Mouse (Mus musculus) CH12.LX (cell line): ENCODE results near the gene Iqschfp. TPM values are rescaled to one million over a fixed set of nuclear protein-coding genes. Genes with fewer than 3 reads are reported as not detected.

Experiments
- DNase-seq: peaks from one replicate; pipeline ENCODE4 v3.0.0-alpha.2; 2013; ENCODE audit errors: extremely low read depth
- H3K27ac ChIP-seq: 2 replicates; pipeline ENCODE4 v1.5.1; 2012; ENCODE audit warnings: low read depth, mild to moderate bottlenecking, control low read depth, moderate library complexity; ENCODE audit not compliant: insufficient read depth
- H3K27me3 ChIP-seq: replicated peaks from 2 replicates; pipeline ENCODE3; 2012; ENCODE audit warnings: inconsistent platforms
- H3K36me3 ChIP-seq, 2 experiments: replicated peaks in 1 of 2; 2 replicates each; pipeline versions ENCODE3 to v1.6.1; 2012; ENCODE audit warnings: inconsistent platforms in 1 of 2, low read length in 1 of 2, mild to moderate bottlenecking in 1 of 2, mixed read lengths in 1 of 2, moderate library complexity in 1 of 2; ENCODE audit not compliant: control insufficient read depth in 1 of 2, insufficient read depth in 1 of 2
- H3K4me1 ChIP-seq, 2 experiments: 2 replicates each; pipeline ENCODE4 v1.6.1; 2012; ENCODE audit warnings: inconsistent platforms in 1 of 2, moderate library complexity in 1 of 2; ENCODE audit not compliant: insufficient read depth in 2 of 2, control insufficient read depth in 1 of 2
- H3K4me2 ChIP-seq: 2 replicates; pipeline ENCODE4 v1.6.1; 2012; ENCODE audit warnings: low read depth, mild to moderate bottlenecking, control low read depth; ENCODE audit not compliant: poor library complexity, insufficient read depth, severe bottlenecking
- H3K4me3 ChIP-seq, 3 experiments: fragments of 150-350 bp in 1 of 3; sonication (generic) in 1 of 3; replicated peaks in 1 of 3; 2 replicates each; pipeline versions ENCODE3 to v1.5.1; 2011 to 2012; ENCODE audit warnings: low read depth in 2 of 3, low read length in 2 of 3, mild to moderate bottlenecking in 2 of 3, moderate library complexity in 2 of 3, control low read depth in 1 of 3, improper control_type of control experiment in 1 of 3, inconsistent platforms in 1 of 3, mixed read lengths in 1 of 3; ENCODE audit not compliant: poor library complexity in 1 of 3
- H3K79me2 ChIP-seq: replicated peaks from 2 replicates; pipeline ENCODE4 v1.6.1; 2012; ENCODE audit warnings: mild to moderate bottlenecking, moderate library complexity; ENCODE audit not compliant: control insufficient read depth, poor library complexity, insufficient read depth, severe bottlenecking; ENCODE audit errors: extremely low read depth
- H3K9ac ChIP-seq: 2 replicates; pipeline ENCODE4 v1.6.1; 2012; ENCODE audit warnings: low read depth, mild to moderate bottlenecking, control low read depth, moderate library complexity; ENCODE audit not compliant: insufficient read depth
- H3K9me3 ChIP-seq: replicated peaks from 2 replicates; pipeline ENCODE3; 2012; ENCODE audit warnings: low read length, inconsistent platforms, mixed read lengths
- CHD1 ChIP-seq: IDR thresholded peaks from 2 replicates; pipeline ENCODE4 v1.6.1; 2012; ENCODE audit warnings: low read depth, low read length, improper control_type of control experiment, inconsistent platforms
- CHD2 ChIP-seq: IDR thresholded peaks from 2 replicates; pipeline ENCODE4 v1.6.1; 2011; ENCODE audit warnings: low read length, improper control_type of control experiment
- ELF1 ChIP-seq: IDR thresholded peaks from 2 replicates; pipeline ENCODE4 v1.6.1; 2014; ENCODE audit warnings: low read depth, mild to moderate bottlenecking, inconsistent platforms, low read length, improper control_type of control experiment
- EP300 ChIP-seq: IDR thresholded peaks from 2 replicates; pipeline ENCODE4 v1.6.1; 2011; ENCODE audit warnings: low read length, improper control_type of control experiment
- GABPA ChIP-seq: IDR thresholded peaks from 2 replicates; pipeline ENCODE4 v1.6.1; 2012; ENCODE audit warnings: low read depth, low read length, improper control_type of control experiment, inconsistent platforms; ENCODE audit not compliant: insufficient replicate concordance
- IRF4 ChIP-seq: IDR thresholded peaks from 2 replicates; pipeline ENCODE4 v1.6.1; 2014; ENCODE audit warnings: low read depth, mild to moderate bottlenecking, inconsistent platforms, low read length, improper control_type of control experiment
- JUN ChIP-seq: IDR thresholded peaks from 2 replicates; pipeline ENCODE4 v1.6.1; 2011; ENCODE audit warnings: low read depth, mild to moderate bottlenecking, low read length, improper control_type of control experiment, moderate library complexity; ENCODE audit not compliant: insufficient read depth
- MAFK ChIP-seq: IDR thresholded peaks from 2 replicates; pipeline ENCODE4 v1.6.1; 2011; ENCODE audit warnings: low read length, improper control_type of control experiment; ENCODE audit not compliant: insufficient replicate concordance
- MXI1 ChIP-seq: IDR thresholded peaks from 2 replicates; pipeline ENCODE4 v1.6.1; 2011; ENCODE audit warnings: mild to moderate bottlenecking, low read depth, low read length, improper control_type of control experiment
- MYC ChIP-seq: IDR thresholded peaks from 2 replicates; pipeline ENCODE4 v1.6.1; 2011; ENCODE audit warnings: low read depth, mild to moderate bottlenecking, improper control_type of control experiment, low read length
- NELFE ChIP-seq: IDR thresholded peaks from 2 replicates; pipeline ENCODE4 v1.6.1; 2011; ENCODE audit warnings: low read depth, low read length, improper control_type of control experiment
- POLR2A ChIP-seq: IDR thresholded peaks from 2 replicates; pipeline ENCODE4 v1.6.1; 2011; ENCODE audit warnings: low read depth, mild to moderate bottlenecking, improper control_type of control experiment, low read length
- RAD21 ChIP-seq: IDR thresholded peaks from 2 replicates; pipeline ENCODE4 v1.6.1; 2011; ENCODE audit warnings: low read depth, mild to moderate bottlenecking, low read length, improper control_type of control experiment, moderate library complexity
- SIN3A ChIP-seq: IDR thresholded peaks from 2 replicates; pipeline ENCODE4 v1.6.1; 2012; ENCODE audit warnings: low read length, improper control_type of control experiment, inconsistent platforms
- TBP ChIP-seq: conservative IDR thresholded peaks from 2 replicates; pipeline ENCODE4 v1.6.1; 2011; ENCODE audit warnings: low read depth, low read length, improper control_type of control experiment
- TCF12 ChIP-seq: IDR thresholded peaks from 2 replicates; pipeline ENCODE4 v1.6.1; 2014; ENCODE audit warnings: low read depth, mild to moderate bottlenecking, inconsistent platforms, low read length, improper control_type of control experiment
- UBTF ChIP-seq: IDR thresholded peaks from 2 replicates; pipeline ENCODE4 v1.6.1; 2012; ENCODE audit warnings: low read depth, mild to moderate bottlenecking, inconsistent platforms, low read length, improper control_type of control experiment, moderate library complexity
- USF1 ChIP-seq: IDR thresholded peaks from 2 replicates; pipeline ENCODE4 v1.6.1; 2014; ENCODE audit warnings: low read depth, mild to moderate bottlenecking, inconsistent platforms, low read length, improper control_type of control experiment
- USF2 ChIP-seq: conservative IDR thresholded peaks from 2 replicates; pipeline ENCODE4 v1.6.1; 2011; ENCODE audit warnings: low read depth, low read length, improper control_type of control experiment
- ZKSCAN1 ChIP-seq: IDR thresholded peaks from 2 replicates; pipeline ENCODE4 v1.6.1; 2012; ENCODE audit warnings: low read depth, inconsistent platforms, low read length, improper control_type of control experiment, borderline replicate concordance
- ZNF384 ChIP-seq: IDR thresholded peaks from 2 replicates; pipeline ENCODE4 v1.6.1; 2012; ENCODE audit warnings: low read depth, low read length, improper control_type of control experiment, inconsistent platforms
- dilution Hi-C: fragments of 300-500 bp; cut with MboI; formaldehyde crosslinking; loops from 2 replicates; pipeline ENCODE4 v1.14.3; 2020; ENCODE audit warnings: low sequenced_read_pairs; ENCODE audit not compliant: extremely low pct_unique_long_range_greater_than_20kb, extremely low pct_ligation_motif_present
- in situ Hi-C: fragments of 300-500 bp; cut with MboI; formaldehyde crosslinking; loops from 3 replicates; pipeline ENCODE4 v1.14.3; 2019; ENCODE audit warnings: low sequenced_read_pairs, low pct_ligation_motif_present, low pct_unique_long_range_greater_than_20kb, mixed read lengths
- polyA plus RNA-seq: library from polyadenylated mRNA; unstranded; fragments of >175 nt; gene quantifications from 2 replicates; pipeline ENCODE4 v1.2.1, GENCODE M21; 2012; ENCODE audit warnings: low read depth; ENCODE audit not compliant: insufficient read length
- total RNA-seq, 2 experiments: library from RNA; depleted of rRNA; stranded (reverse); fragments of 300-350 nt in 1 of 2; fragments of >200 nt in 1 of 2; gene quantifications; 2 replicates each; pipeline ENCODE4 v1.2.3; 2012 to 2014

Gene Iqschfp
- total and polyA plus RNA-seq, 3 experiments, result 0.13 to 0.25 TPM; not detected in 1

DNA sequence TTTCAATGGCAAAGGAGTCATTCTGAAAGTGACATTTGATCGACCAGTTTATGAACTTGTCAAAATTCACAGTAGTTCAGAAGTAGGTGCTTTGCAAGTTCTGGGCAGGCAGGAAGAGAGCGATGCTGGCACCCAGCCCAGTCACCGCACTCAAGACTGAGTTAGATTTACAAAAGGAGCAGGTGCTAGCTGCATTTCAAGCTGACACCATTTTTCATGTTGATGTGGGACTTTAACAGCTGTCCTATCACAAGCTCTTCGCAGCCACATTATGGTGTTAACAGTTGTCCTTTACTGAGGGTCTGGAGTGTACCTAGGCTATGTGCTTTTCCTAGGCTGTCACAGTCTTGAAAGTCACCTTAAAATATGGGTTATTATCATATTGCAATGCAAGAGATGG lies 354.1 kb downstream of the Iqschfp start:
- Histone ChIP-seq H3K27ac (no peak overlapping the region), H3K36me3 (no peaks in the 10 kb centered on the region), H3K4me3 (no peak overlapping the region), H3K79me2 (no peaks in the 10 kb centered on the region), H3K9me3 (no peaks in the 10 kb centered on the region), H3K27me3 (no peaks in the 10 kb centered on the region), H3K4me2 (peak overlapping the region; percentile 29; the same call in 1 of the 2 replicates), H3K9ac (no peak overlapping the region), H3K4me1 (peaks cover 0 to 3% of the 10 kb centered on the region in 2 experiments; a peak in 1 of 4 replicates)
- in situ Hi-C loops, result no loop called here
- no peak for TF ChIP-seq CHD2
- no peak for TF ChIP-seq USF2
- no peak for TF ChIP-seq CHD1
- dilution Hi-C loops, result no loop called here
- no peak for DNase-seq

DNA sequence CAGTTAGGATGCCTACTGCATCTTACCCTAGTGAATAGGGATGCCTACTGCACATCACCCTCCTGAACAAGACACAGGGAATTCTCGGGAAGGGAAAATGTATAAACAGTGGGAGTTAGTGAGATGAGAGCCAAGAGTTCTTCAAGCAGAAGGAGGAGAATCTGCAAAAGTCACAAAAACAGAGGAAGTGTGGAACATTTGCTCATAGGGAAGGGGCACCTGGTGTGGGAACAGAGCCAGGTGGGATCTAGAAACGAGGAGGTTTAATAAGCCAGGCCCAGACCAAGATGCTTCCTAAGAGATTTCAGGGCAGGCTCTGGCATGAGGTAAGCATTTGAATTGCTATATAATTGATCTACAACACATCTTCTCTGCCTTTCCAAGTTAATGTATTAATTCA lies 358.6 kb downstream of the Iqschfp start:
- no peaks in the 10 kb centered on the region for H3K36me3 ChIP-seq
- H3K4me3 ChIP-seq, result no peak overlapping the region
- no peak overlapping the region for H3K27ac ChIP-seq
- H3K27me3 ChIP-seq, result no peaks in the 10 kb centered on the region
- no peak for TF ChIP-seq POLR2A
- no peak for TF ChIP-seq SIN3A
- no peak for TF ChIP-seq USF1
- no peak for TF ChIP-seq GABPA
- no peak for TF ChIP-seq JUN
- TF ChIP-seq EP300, result no peak
- no peak for TF ChIP-seq RAD21
- TF ChIP-seq UBTF, result no peak
- no peak for TF ChIP-seq MXI1
- TF ChIP-seq ZKSCAN1, result no peak
- no peak for TF ChIP-seq ZNF384
- no peak for TF ChIP-seq IRF4
- no peak for TF ChIP-seq MAFK
- TF ChIP-seq NELFE, result no peak
- TF ChIP-seq MYC, result no peak
- TF ChIP-seq ELF1, result no peak
- TF ChIP-seq TBP, result no peak
- no peak for TF ChIP-seq TCF12
- no peak for TF ChIP-seq USF2
- in situ Hi-C loops (no loop called here), dilution Hi-C loops (no loop called here)
- H3K4me1 ChIP-seq, result no peaks in the 10 kb centered on the region
- DNase-seq, result no peak
- no peak overlapping the region for H3K9ac ChIP-seq
- H3K9me3 ChIP-seq, result no peaks in the 10 kb centered on the region
- H3K79me2 ChIP-seq, result no peaks in the 10 kb centered on the region
- H3K4me2 ChIP-seq, result no peak overlapping the region
